Mouse (Mus musculus) limb, embryonic 12.5 days (tissue): ENCODE results near the gene Padi4. TPM values are rescaled to one million over a fixed set of nuclear protein-coding genes. Genes with fewer than 3 reads are reported as not detected.

Experiments
- ATAC-seq: fragments of 200-750 bp; cut with Nextera tagmentation; 2 replicates; pipeline ENCODE4 v1.8.0; 2017; ENCODE audit warnings: low read depth, moderate TSS enrichment; ENCODE audit not compliant: insufficient number of reproducible peaks, insufficient read depth, low FRiP score, low TSS enrichment
- H3K27ac ChIP-seq: fragments of 300-500 bp; sonication (generic); 2 replicates; pipeline ENCODE4 v1.5.1; 2016; ENCODE audit warnings: mild to moderate bottlenecking, moderate library complexity
- H3K27me3 ChIP-seq: fragments of 300-500 bp; sonication (generic); 2 replicates; pipeline ENCODE4 v1.6.1; 2016; ENCODE audit warnings: mild to moderate bottlenecking, moderate library complexity
- H3K36me3 ChIP-seq: fragments of 300-500 bp; sonication (generic); 2 replicates; pipeline ENCODE4 v1.6.1; 2016; ENCODE audit warnings: mild to moderate bottlenecking, moderate library complexity
- H3K4me1 ChIP-seq: fragments of 300-500 bp; sonication (generic); replicated peaks from 2 replicates; pipeline ENCODE4 v1.6.1; 2016
- H3K4me2 ChIP-seq: fragments of 300-500 bp; sonication (generic); 2 replicates; pipeline ENCODE4 v1.6.1; 2016; ENCODE audit warnings: mild to moderate bottlenecking, moderate library complexity
- H3K4me3 ChIP-seq: fragments of 300-500 bp; sonication (generic); replicated peaks from 2 replicates; pipeline ENCODE4 v1.5.1; 2016; ENCODE audit warnings: mild to moderate bottlenecking
- H3K9ac ChIP-seq: fragments of 300-500 bp; sonication (generic); replicated peaks from 2 replicates; pipeline ENCODE4 v1.6.1; 2016; ENCODE audit warnings: mild to moderate bottlenecking, moderate library complexity
- H3K9me3 ChIP-seq: fragments of 300-500 bp; sonication (generic); 2 replicates; pipeline ENCODE4 v1.6.1; 2016; ENCODE audit warnings: mild to moderate bottlenecking, moderate library complexity
- WGBS: fragments of 180-500 bp; shearing (Covaris S2); methylation state at CpG from one replicate; pipeline ENCODE4 v1.1.7; 2016; 5-methylcytosine and 5-hydroxymethylcytosine counted together
- polyA plus RNA-seq: library from polyadenylated mRNA; unstranded; fragments of >200 nt; fragmentation: Nextera tagmentation; extraction: Ambion mirVana; gene quantifications from 2 replicates; pipeline ENCODE4 v1.2.1, GENCODE M21; 2016

Gene Padi4
- polyA plus RNA-seq, 1 experiment from 2014 or later = not detected

DNA sequence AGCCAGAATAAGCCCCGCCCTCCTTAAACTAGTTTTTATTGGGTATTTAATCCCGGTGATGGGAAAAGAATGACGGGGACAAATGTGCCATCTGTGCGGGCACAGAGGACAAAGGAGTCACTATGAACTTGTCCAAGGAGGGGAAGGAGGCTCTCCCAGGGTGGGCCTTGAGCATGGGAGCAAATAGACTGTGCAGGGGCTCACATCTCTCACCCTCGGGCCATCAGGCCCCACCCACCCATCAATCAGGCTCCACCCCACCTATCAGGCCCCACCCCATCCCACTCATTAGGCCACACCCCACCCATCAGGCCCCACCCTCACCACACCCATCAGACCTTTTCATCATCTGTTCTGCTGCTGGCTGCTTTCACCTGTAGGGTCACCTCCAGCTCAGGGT is 5.1 kb downstream of the Padi4 start:
- no peak overlapping the region for H3K27ac ChIP-seq
- H3K9me3 ChIP-seq = no peaks in the 10 kb centered on the region
- H3K4me2 ChIP-seq = no peak overlapping the region
- H3K27me3 ChIP-seq = peaks cover 7% of the 10 kb centered on the region; the same call in 1 of the 2 replicates
- H3K4me1 ChIP-seq = 0 out of 2 replicates have a peak, but pooled peaks cover 3% of the 10 kb centered on the region
- H3K4me3 ChIP-seq = no peak overlapping the region
- H3K9ac ChIP-seq = no peak overlapping the region
- no peak for ATAC-seq
- 84% methylated on average over 4 of the region's 5 CpGs for WGBS
- no peaks in the 10 kb centered on the region for H3K36me3 ChIP-seq

DNA sequence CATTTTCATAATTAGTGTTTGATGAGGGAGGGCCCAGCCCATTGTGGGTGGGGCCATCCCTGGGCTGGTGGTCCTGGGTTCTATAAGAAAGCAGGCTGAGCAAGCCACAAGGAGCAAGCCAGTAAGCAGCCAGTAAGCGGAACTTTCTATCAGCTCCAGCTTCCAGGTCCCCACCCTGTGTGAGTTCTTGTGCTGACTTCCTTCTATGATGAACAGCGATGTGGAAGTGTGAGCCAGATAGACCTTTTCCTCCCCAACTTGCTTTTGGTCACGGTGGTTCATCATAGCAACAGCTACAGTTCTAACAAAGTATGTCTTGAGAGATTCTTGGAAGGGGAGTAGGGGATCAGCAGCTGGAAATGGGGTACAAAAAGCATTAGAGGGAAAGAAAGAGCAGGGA is 8.1 kb downstream of the Padi4 start:
- Histone ChIP-seq H3K36me3 (no peaks in the 10 kb centered on the region), H3K4me1 (0 out of 2 replicates have a peak, but pooled peaks cover 3% of the 10 kb centered on the region), H3K4me2 (no peak overlapping the region), H3K27me3 (peaks cover 7% of the 10 kb centered on the region; the same call in 1 of the 2 replicates), H3K9ac (no peak overlapping the region), H3K9me3 (no peaks in the 10 kb centered on the region), H3K27ac (no peak overlapping the region), H3K4me3 (no peak overlapping the region)
- no peak for ATAC-seq
- 86% methylated on average over 3 of the region's 3 CpGs for WGBS

DNA sequence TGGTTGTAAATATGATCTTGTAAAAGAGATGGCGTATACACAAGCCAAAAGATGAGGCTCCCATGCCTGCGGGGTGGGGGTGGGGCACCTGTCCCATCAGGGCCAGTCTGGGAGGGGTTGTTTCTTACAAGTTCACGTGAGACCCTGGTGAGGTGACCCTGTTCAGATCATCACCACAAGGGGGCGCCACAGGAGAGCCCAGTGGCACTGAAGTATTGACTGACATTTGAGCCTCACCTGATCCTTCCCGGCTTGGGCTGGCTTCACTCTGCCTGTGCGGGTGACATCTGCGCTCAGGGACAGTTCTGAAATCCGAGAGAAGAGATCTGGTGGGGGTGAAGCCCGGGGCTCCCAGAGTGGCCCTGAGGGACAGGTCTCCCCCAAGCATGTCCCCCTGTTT is 10.9 kb downstream of the Padi4 start:
- peaks cover 7% of the 10 kb centered on the region; the same call in 1 of the 2 replicates for H3K27me3 ChIP-seq
- peaks cover 3% of the 10 kb centered on the region for H3K4me1 ChIP-seq
- no peaks in the 10 kb centered on the region for H3K36me3 ChIP-seq
- no peak overlapping the region for H3K4me2 ChIP-seq
- no peak overlapping the region for H3K27ac ChIP-seq
- H3K4me3 ChIP-seq = no peak overlapping the region
- no peak overlapping the region for H3K9ac ChIP-seq
- WGBS = 11% methylated on average over 9 of the region's 9 CpGs
- no peak for ATAC-seq
- H3K9me3 ChIP-seq = no peaks in the 10 kb centered on the region

DNA sequence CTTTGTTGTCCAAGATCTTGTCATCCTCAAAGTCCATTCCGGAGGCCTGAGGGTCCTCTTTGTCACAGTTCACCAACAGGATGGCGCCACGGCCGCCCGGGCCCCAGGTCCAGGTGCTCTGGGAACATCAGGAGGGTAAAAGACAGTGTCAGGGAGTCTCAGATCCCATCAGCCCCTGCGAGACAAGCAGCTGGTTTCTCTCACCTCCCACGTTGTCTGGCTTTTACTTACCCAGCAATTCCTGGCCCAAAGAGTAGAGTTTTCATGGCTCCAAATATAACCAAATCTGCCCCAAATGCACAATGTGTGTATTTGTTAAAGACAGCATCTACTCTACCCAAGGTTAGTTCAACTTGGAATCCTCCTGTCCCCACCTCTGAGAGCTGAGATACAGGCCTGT is 12.4 kb downstream of the Padi4 start:
- WGBS = 84% methylated on average over 7 of the region's 7 CpGs

DNA sequence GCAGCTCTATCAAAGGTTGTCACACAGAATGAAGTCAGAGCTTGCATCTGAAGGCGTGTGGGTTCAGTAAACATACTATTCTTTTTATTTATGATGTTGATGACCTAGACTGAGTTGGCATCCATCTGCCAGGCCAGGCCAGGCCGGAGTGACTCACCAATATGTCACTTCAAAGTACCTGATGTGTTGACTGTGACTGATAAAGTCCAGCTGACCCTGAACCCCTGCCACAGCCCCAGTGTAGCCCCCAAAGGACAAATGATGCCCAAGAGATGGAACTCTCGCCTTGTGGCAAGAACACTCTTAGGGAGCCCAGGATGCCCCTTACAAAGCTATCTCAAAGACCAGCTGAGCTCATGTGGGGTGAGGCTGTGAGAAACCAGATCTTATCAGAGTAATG is 18.2 kb downstream of the Padi4 start:
- H3K27ac ChIP-seq = no peak overlapping the region
- ATAC-seq = no peak
- peaks cover 8% of the 10 kb centered on the region for H3K27me3 ChIP-seq
- 76% methylated on average over 3 of the region's 3 CpGs for WGBS
- H3K4me2 ChIP-seq = no peak overlapping the region
- no peak overlapping the region for H3K4me3 ChIP-seq
- H3K9me3 ChIP-seq = no peaks in the 10 kb centered on the region
- H3K4me1 ChIP-seq = peaks cover 16% of the 10 kb centered on the region
- H3K36me3 ChIP-seq = no peaks in the 10 kb centered on the region
- no peak overlapping the region for H3K9ac ChIP-seq

More for the DNA sequence above, 12.4 kb downstream of the Padi4 start:
- Histone ChIP-seq H3K27ac (no peak overlapping the region), H3K36me3 (no peaks in the 10 kb centered on the region), H3K4me3 (no peak overlapping the region), H3K9me3 (no peaks in the 10 kb centered on the region), H3K27me3 (peaks cover 5% of the 10 kb centered on the region; the same call in 1 of the 2 replicates), H3K4me2 (no peak overlapping the region), H3K9ac (no peak overlapping the region), H3K4me1 (peaks cover 10% of the 10 kb centered on the region)
- ATAC-seq = no peak

DNA sequence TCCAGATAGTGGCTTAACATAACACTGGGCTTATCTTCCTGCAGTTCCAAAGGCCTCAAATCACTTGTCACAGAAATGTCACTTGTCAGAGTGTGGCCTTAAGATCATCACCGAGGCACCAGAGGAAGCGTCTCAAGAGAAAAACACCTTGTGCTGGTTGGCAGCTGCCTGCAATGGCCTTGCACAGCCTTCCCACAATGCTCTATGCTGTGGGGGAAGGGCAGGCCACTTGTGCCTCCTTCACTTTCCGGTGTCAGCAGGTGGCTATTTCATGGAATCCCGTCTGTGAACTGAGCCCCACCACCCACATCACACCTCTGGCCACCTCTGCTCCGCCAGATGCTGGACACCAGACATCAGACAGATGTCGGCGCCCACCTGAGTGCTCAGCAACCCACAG is 20.7 kb downstream of the Padi4 start:
- Histone ChIP-seq H3K4me2 (no peak overlapping the region), H3K27me3 (peaks cover 21% of the 10 kb centered on the region), H3K27ac (0 out of 2 replicates have a peak overlapping the region, but pooled peaks have one; percentile 53), H3K4me3 (no peak overlapping the region), H3K36me3 (no peaks in the 10 kb centered on the region), H3K4me1 (peaks cover 16% of the 10 kb centered on the region), H3K9me3 (no peaks in the 10 kb centered on the region), H3K9ac (no peak overlapping the region)
- WGBS = 49% methylated on average over 7 of the region's 7 CpGs
- ATAC-seq = no peak

DNA sequence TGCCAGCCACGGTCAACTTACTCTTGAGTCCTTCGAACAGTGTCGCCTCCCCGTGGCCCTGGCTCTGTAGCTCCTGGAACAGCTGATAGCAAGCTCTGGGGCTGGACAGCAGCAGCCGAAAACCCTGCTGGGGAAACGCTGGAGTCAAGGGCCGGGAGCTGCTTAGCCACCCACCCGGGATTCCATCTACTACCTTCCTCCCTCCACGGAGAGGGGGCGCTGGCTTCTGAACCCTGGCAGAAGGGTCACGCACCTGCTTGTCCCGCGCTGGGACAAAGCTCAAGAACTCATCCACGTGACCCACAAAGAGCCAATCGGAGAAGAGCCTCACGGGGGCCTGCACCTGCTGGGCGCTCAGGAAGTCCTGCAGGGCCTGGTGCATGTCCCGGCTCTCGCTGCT is 23.7 kb downstream of the Padi4 start:
- H3K27me3 ChIP-seq = peaks cover 23% of the 10 kb centered on the region
- no peak overlapping the region for H3K27ac ChIP-seq
- no peak for ATAC-seq
- peaks cover 14% of the 10 kb centered on the region for H3K4me1 ChIP-seq
- no peaks in the 10 kb centered on the region for H3K9me3 ChIP-seq
- peak overlapping the region; percentile 25; the same call in 1 of the 2 replicates for H3K4me2 ChIP-seq
- 14% methylated on average over 19 of the region's 19 CpGs for WGBS
- no peaks in the 10 kb centered on the region for H3K36me3 ChIP-seq
- H3K9ac ChIP-seq = no peak overlapping the region
- H3K4me3 ChIP-seq = no peak overlapping the region

DNA sequence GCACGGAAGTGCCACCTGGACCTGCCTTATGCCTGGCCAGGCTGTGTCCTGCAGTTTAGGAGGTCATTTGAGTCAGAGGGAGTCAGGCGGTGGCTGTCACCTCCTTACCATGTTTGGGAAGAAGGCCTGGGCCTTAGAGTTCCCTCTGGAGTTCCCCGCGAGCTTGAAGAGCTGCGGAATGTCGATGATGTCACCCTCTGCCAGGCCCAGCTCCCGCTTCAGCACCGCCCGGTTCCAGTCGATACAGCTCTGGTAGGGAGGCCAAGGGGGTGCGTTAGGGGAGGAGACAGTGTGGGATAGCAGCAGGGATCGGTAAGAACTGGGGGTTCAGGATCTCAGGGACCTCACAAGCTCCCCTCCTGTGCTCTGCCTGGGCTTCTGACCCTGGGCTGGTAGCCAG is 26.1 kb downstream of the Padi4 start:
- no peak for ATAC-seq
- Histone ChIP-seq H3K27ac (no peak overlapping the region), H3K27me3 (peaks cover 23% of the 10 kb centered on the region), H3K9ac (no peak overlapping the region), H3K4me3 (no peak overlapping the region), H3K4me2 (no peak overlapping the region), H3K4me1 (peaks cover 7% of the 10 kb centered on the region; the same call in 1 of the 2 replicates), H3K36me3 (no peaks in the 10 kb centered on the region), H3K9me3 (no peaks in the 10 kb centered on the region)
- WGBS = 29% methylated on average over 12 of the region's 12 CpGs

DNA sequence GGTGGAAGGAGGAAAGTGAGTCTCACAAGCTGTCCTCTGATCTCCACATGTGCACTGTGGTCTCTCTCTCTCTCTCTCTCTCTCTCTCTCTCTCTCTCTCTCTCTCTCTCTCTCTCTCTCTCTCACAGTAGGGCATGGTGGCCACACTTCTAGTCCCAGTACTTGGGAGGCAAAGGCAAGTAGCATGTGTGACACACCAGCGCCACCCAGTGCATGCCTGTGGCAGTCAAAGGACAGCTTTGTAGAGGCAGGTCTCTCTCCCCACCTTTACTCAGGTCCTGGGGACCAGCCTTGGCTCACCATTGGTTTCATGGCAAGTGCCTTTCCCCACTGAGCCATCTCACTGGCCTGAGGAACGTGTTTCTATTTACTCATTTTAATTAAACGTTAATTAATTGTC is 29.4 kb downstream of the Padi4 start:
- Histone ChIP-seq H3K27me3 (peaks cover 4% of the 10 kb centered on the region; the same call in 1 of the 2 replicates), H3K4me1 (peaks cover 7% of the 10 kb centered on the region; the same call in 1 of the 2 replicates), H3K4me3 (no peak overlapping the region), H3K27ac (no peak overlapping the region), H3K9me3 (no peaks in the 10 kb centered on the region), H3K4me2 (no peak overlapping the region), H3K9ac (no peak overlapping the region), H3K36me3 (no peaks in the 10 kb centered on the region)
- 17% methylated on average over 3 of the region's 3 CpGs for WGBS
- no peak for ATAC-seq

DNA sequence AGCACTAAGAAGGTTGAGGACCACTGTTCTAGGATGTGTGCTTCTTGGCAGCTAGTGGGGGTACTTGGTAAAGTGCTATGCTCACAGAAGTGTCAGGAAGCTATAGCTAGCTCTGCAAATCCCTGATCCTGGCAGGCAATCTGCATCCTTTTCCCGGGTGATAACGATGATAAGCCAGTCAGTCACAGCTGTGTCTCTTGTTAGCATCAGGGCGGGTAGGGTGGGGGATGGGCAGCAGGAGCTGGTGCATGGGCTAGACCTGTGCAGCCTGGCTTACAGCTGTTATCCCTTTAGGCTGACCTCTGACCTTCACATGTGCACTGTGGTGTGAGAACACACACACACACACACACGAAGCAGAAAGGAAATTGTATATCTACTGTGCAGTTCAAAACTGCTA is 30.9 kb downstream of the Padi4 start:
- Histone ChIP-seq H3K4me2 (no peak overlapping the region), H3K9ac (no peak overlapping the region), H3K27me3 (no peaks in the 10 kb centered on the region; the same call in 1 of the 2 replicates), H3K4me3 (no peak overlapping the region), H3K4me1 (peaks cover 7% of the 10 kb centered on the region; the same call in 1 of the 2 replicates), H3K27ac (no peak overlapping the region), H3K36me3 (no peaks in the 10 kb centered on the region), H3K9me3 (no peaks in the 10 kb centered on the region)
- 44% methylated on average over 4 of the region's 4 CpGs for WGBS
- no peak for ATAC-seq

DNA sequence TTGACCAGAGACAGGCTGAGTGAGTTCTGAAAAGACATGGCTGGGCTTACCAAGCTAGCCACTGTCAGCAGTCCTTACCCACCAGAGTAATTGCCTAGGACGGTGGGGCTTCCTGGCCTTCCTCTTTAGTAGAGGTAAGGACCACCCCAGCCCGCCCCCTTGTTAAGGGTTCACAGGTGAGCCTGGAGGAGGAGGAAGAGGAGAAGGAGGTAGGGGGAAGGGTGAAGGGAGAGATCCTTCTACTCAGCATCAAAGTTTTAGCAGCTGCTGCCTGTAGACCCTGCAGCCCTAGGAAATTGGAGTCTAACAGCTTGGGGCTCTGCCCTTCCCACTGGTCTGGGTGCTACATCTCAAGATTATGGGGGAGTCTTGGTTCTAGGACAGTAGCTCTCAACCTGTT is 31.5 kb downstream of the Padi4 start, which contains the start of gene Padi6:
Gene Padi6 (minus strand): TSS at position 101 of the 400 bp plus-strand sequence.
- no peaks in the 10 kb centered on the region for H3K27me3 ChIP-seq
- H3K4me3 ChIP-seq = no peak within 1 kb of the TSS
- no peaks in the 10 kb centered on the region for H3K9me3 ChIP-seq
- 70% methylated on average over 2 of the region's 2 CpGs for WGBS
- no peak for ATAC-seq
- 0 out of 2 replicates have a peak, but pooled peaks cover 2% of the 10 kb centered on the region for H3K4me1 ChIP-seq
- H3K4me2 ChIP-seq = no peak within 1 kb of the TSS
- no peaks in the 10 kb centered on the region for H3K36me3 ChIP-seq
- no peak within 1 kb of the TSS for H3K9ac ChIP-seq
- H3K27ac ChIP-seq = no peak within 1 kb of the TSS

DNA sequence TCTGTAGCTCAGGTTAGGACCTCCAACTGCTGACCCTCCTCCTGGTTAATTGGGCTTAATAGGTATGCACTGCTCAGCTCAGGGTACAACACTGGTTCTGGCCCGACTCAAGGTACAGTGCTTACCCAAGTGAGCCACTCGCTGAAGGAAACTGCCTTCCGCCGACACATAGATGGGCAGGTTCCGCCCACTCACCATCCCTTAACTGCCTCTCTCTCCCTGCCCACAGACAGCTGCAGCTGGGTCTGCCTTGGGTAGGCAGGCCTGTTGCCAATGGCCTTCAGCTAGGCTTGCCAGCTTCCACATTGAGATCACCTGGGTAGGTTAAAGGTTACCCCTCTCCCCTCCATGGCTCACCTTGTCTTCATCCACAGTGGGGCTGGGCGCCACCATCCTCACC is 32.6 kb downstream of the Padi4 start:
- WGBS = 82% methylated on average over 6 of the region's 6 CpGs
- H3K4me3 ChIP-seq = no peak overlapping the region
- H3K27ac ChIP-seq = no peak overlapping the region
- no peaks in the 10 kb centered on the region for H3K36me3 ChIP-seq
- ATAC-seq = no peak
- no peak overlapping the region for H3K4me2 ChIP-seq
- no peak overlapping the region for H3K9ac ChIP-seq
- H3K9me3 ChIP-seq = no peaks in the 10 kb centered on the region
- H3K27me3 ChIP-seq = no peaks in the 10 kb centered on the region
- no peaks in the 10 kb centered on the region for H3K4me1 ChIP-seq
